Mouse (Mus musculus) left cerebral cortex, postnatal 25 days (tissue): Measurements from ENCODE around the gene Tigd2. TPM values are rescaled to one million over a fixed set of nuclear protein-coding genes. Genes with fewer than 3 reads are reported as not detected.
A peak's percentile ranks its signal among the peaks of the same experiment; 100 is the strongest.
"Not testable (repeated sequence)": the region's sequence is repeated elsewhere in the genome, so short reads cannot be mapped to it uniquely, and the experiment has no call there.

Experiments used
- DNase-seq, 2 experiments: peaks; one replicate each; pipeline ENCODE4 v3.0.0; 2022; ENCODE audit warnings: low spot score in 2 of 2, mixed read lengths in 1 of 2
- intact Hi-C: fragments of 180-260 bp; cut with DNase I; formaldehyde crosslinking; loops from one replicate; pipeline ENCODE4 v1.15.1; 2025
- total RNA-seq, 2 experiments: library from RNA; stranded (reverse); gene quantifications; 2 replicates each; pipeline ENCODE4 v1.2.3; 2021

Gene Tigd2
- 10 to 100 TPM; 12.2 to 12.7 TPM for total RNA-seq

DNA sequence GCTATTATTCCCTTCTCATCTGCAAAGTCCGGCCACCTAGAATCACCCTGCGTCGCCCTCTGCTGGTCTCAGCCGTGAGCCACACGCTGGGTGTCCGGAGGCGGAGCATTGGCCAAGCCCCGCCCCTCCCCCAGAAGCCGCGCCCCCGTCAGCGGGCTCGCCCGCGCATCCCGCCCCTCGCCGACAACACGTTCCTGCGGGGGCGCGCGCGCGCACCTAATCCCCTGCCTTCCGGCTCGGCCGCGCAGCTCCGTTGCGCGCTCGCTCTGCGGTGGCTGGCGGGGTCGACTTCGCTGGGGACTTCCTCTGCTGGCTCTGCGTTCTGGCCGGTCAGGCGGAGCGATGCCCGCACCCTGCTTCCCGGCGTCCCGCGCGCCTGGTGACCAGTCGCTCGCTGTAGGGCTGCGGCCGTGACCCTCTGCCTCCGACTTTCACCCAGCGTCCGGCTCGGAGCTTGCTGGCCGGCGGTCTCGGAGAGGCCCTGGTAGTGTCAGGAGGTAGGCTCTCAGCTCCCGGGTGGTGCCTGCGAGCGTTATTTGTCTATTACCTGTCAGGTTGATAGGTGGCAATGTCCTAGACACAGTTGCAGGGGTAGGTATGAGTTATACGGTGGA, at the start of gene Tigd2:
Tigd2 (plus strand) TSS at position 186 of the 614 bp plus-strand sequence.
- intact Hi-C loops: no loop called here

DNA sequence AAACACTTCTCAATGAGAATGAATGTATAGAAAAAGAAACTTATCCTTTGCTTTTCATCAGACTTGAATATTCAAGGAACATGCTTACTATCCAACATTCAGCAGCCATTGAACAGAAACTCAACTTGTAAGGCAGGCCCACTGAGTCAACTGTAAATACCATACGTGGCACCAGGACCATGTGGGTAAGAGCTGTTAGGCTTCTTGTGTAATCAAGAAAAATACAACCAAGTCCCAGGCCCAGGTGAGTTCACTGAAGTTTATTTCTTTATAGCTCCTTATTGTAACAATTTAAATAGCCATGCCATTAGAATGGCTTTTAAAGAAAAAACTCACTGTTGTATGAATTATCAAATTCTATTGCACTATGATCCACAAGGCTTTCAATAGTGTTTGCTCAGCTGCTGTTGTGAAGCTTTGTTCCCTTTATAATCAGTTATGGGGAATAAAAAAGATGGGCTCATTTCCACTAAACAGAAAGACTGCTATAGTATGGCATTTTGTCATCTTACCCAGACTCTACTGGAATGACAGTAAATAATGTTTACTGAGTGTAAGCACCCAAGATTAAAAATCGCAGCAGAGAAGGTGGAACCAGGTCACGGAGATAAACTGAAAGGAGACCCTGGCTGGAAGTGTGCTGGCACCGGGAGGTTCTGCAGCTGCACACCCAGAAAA, 46.7 kb upstream of the Tigd2 start:
- intact Hi-C loops: no loop called here

More for the DNA sequence above, at the start of gene Tigd2:
- peak; percentile 91 to 94 for DNase-seq

GRCm38 (mm10) chr6:59162887-59163286, 45.8 kb upstream of the Tigd2 start:
- intact Hi-C loops: no loop called here
- DNase-seq: no peak

More for the DNA sequence above, 46.7 kb upstream of the Tigd2 start:
- DNase-seq: no peak

- intact Hi-C loops: no loop called here
- DNase-seq: no peak
These were observed 45.3 kb upstream of the Tigd2 start for GRCm38 (mm10) chr6:59163407-59163806.

GRCm38 (mm10) chr6:59168939-59169338, 39.7 kb upstream of the Tigd2 start:
- DNase-seq: no peak
- intact Hi-C loops: no loop called here

DNA sequence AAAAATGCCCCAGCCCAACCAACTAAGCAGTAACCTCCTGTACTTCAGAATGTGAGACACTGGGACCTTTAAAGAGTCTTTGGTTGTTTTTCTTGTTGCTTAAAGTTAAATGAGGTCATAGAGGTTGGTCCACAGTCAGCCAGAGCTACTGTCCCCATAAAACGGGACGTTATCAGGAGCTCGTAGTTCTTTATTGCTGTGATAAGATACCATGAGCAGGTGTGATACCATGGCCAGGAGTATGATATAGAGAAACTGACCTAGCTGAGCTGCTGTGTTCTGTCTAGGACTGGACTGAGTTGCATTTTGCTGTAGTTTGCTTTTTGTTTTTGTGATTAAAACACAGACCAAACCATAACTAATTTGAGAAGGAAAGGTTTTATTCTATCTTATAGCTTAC, 37.4 kb upstream of the Tigd2 start:
- intact Hi-C loops: no loop called here
- DNase-seq: no peak

- DNase-seq: no peak
- intact Hi-C loops: no loop called here
These were observed 34.7 kb upstream of the Tigd2 start for GRCm38 (mm10) chr6:59173940-59174339.

DNA sequence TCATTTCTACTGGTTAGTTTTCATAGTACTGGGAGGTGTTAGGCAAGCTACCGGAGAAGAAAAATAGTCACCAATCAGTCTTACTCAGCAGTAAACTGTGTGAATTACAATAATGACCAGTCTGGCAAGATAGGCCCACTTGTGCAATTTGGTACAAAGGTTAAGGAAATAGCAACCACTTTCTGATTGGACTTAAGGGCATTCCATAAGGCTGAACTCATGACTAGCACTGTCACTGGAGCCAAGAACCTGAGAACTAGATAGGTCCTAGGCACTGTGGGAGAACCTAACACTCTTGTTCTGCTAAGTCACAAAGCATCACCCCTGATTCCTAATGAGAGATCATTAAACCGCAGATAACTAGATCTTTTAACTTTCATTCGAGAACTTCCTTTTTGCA, 30.6 kb upstream of the Tigd2 start:
- no peak for DNase-seq
- intact Hi-C loops: no loop called here

DNA sequence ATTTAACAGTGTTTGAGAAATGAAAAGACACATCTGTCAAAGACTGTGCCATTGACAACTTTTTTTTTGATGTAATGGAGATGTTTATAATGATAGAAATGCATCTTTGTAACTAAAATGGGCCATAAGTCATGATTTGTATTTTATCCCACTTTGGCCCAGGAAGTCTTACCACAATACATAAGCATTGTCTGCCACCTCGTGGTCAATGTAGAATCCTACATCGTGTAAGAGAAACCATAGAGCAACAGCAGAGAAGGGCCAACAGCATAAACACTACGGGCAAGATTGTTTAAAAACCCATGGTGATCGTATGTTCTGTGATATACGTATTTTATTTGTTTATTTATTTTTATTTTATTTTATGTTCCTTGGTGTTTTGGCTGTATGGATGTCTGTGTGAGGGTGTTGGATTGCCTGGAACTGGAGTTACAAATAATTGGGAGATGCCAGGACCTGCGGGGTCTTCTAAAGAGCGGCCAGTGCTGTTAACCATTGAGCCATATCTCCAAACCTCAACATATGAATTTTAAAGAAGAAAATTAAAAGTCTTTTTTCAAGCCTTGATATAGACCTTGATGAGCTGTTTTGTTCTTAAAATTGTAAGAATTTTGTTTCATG, 28.2 kb upstream of the Tigd2 start:
- DNase-seq: peak; percentile 70 to 87
- intact Hi-C loops: loop anchor here (2.0 to 10.0 kb wide), 4 partner anchors 158 to 576 kb away; no protein-coding TSS in a partner anchor

DNA sequence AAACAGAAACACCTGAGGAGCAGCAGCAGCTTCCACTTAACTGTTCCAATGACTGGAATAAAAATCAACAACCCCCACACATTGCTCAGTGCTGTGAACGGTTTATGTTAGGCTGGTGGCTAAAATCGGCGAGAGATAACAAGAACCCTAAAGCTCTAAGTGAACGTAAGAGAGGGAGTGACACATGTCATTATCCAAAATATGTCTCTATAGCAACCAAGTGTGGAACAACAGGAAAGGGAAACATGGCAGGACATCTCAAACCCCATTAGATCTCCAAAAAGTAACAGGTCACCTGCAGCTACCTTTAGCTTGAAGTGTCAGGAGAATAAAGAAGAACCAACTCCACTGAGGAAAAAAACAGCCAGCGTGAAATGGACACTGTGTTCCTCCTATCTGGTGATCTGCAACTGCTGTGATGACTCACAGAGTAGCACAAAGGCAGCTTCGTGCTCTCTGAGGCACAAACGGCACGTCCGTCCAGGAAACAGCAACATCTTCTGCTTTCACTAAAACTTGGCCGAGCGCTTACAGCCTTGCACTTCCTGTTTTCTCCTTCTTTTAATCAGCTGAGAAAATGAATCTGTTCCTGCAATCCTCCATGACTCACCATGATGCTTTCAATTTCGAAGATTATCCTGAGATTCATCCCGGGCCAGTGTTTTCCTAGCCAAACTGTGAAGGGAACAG, 23.5 kb upstream of the Tigd2 start:
- peak in 1 of 2 experiments; percentile 51 for DNase-seq
- intact Hi-C loops: loop anchor here (10.0 kb wide), 2 partner anchors 270 to 580 kb away; no protein-coding TSS in a partner anchor

DNA sequence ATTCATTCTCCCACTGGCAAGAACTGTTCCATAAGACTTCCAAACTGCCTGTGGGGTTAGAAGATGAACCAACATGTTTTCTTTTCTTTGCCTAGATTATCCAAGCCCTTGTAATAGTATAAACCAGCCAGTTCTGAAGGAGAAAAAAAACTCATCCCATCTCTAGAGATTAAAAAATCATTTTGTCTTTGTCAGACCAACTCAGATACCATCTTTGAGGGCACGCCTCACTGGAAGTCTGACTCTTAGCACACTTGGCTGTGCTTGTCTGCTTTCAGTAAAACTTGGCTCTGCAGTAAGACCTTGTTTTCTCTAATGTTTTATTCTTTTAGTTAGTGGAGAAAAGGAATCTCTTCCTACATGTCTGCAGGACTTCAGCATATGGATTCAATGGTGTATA, 18.7 kb upstream of the Tigd2 start:
- intact Hi-C loops: no loop called here
- no peak for DNase-seq

GRCm38 (mm10) chr6:59194518-59194917, 14.2 kb upstream of the Tigd2 start:
- DNase-seq, intact Hi-C loops: not testable (repeated sequence)

DNA sequence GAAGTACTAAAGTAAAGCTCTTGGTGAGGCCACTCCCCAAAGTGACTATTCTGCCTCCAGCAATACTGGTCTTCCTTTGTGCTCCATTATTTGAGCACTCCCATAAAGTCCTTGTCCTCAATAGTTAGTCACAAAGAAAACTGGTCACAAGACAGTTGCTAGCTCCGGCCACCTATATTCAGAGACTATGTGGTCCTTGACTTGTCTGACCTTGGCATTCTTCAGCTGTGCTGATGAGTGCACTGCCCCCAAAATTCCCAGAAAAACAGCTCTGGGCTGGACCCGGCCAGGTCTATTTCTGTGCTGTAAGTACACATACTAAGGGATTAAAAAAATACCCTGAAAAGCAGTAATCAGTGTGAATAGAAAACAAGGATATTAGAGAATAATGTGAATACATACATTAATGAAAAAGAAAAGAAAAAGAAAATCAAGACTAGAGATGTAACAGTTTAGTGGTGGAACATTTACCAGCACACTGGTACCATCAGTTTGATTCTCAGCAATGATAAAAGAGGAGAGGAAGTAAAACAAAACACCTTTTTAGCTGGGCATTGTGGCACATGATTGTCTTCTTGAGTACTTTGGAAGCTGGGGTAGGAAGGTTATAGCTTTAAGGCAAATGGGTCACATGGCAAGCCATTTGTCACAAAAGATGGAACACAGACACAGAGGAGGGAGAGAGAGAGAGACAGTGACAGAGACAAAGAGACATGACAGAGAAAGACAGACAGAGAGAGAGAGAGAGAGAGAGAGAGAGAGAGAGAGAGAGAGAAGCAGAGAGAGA, 12.6 kb upstream of the Tigd2 start:
- intact Hi-C loops: no loop called here

GRCm38 (mm10) chr6:59196746-59197145, 11.9 kb upstream of the Tigd2 start:
- DNase-seq: no peak
- intact Hi-C loops: no loop called here

More for the DNA sequence above, 12.6 kb upstream of the Tigd2 start:
- no peak for DNase-seq

DNA sequence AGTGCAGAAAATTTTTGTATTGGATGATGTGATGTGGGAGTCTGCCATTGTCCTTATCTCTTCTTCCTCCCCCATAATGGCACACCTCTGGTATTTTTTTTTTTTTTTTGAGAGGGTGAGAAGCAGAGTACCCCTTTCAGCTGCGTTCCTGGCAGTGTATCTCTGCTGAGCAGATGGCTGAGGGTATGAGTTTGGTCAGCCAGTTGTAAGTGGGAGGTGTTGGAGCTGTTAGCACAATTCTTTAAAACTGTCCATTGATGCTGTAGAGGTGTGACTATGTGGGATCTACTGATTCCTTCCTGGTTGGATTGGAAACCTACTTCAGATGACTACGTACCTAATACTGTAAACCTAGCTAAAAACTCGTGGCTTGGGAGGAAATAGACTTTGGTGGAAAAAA, 10.3 kb upstream of the Tigd2 start:
- intact Hi-C loops: no loop called here
- DNase-seq: peak in 1 of 2 experiments; percentile 59

- intact Hi-C loops: no loop called here
- DNase-seq: no peak
These were observed 9.6 kb upstream of the Tigd2 start for GRCm38 (mm10) chr6:59199021-59199420.

- intact Hi-C loops: no loop called here
- DNase-seq: no peak
These were observed 1.1 kb upstream of the Tigd2 start for GRCm38 (mm10) chr6:59207561-59207960.

GRCm38 (mm10) chr6:59209299-59209707, 633 bp downstream of the Tigd2 start:
- intact Hi-C loops: no loop called here
- peak; percentile 52 to 66 for DNase-seq

DNA sequence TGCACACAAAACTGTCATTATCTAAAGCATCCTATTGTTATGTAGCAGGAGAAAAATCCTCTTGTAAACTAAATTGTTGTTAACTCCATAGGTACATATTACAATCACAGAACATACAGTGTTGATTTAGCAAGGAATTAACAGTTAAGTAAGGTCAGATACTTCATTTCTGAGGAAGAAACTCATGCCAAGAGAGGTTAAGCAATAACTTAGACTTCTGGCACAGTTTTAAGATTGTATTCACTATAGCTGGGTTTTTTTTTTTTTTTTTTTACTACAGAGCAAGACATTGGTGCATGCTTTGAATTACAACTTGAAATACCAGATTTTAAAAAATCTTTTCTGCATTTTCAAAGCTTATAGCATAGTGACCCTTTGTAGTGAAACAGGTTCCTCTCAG, 24.5 kb downstream of the Tigd2 start:
- intact Hi-C loops: no loop called here

More for the DNA sequence above, 24.5 kb downstream of the Tigd2 start:
- no peak for DNase-seq
